Mouse (Mus musculus) spleen, postnatal 4 days (tissue): ENCODE measurements around the gene Dgkd.
"Not testable (repeated sequence)": the region's sequence is repeated elsewhere in the genome, so short reads cannot be mapped to it uniquely, and the experiment has no call there.

Source experiments
- DNase-seq, 2 experiments: peaks; one replicate each; pipeline ENCODE4 v3.0.0; 2022; ENCODE audit warnings: low spot score in 2 of 2

Dgkd gene

GRCm38 (mm10) chr1:87852892-87853600 lies at the start of gene Dgkd:
Gene Dgkd, plus strand, starts transcription at chr1:87853287.
- peak; percentile 79 to 90 for DNase-seq

GRCm38 (mm10) chr1:87803576-87803975 lies 49.5 kb upstream of the Dgkd start, which contains the start of gene Sag:
Gene Sag, plus strand, starts transcription at chr1:87803680.
- no peak for DNase-seq

GRCm38 (mm10) chr1:87807751-87808150 lies 45.3 kb upstream of the Dgkd start:
- no peak for DNase-seq

GRCm38 (mm10) chr1:87811391-87811790 lies 41.7 kb upstream of the Dgkd start:
- no peak for DNase-seq

- DNase-seq, result no peak
Measured at GRCm38 (mm10) chr1:87812061-87812460, 41.0 kb upstream of the Dgkd start.

- no peak for DNase-seq
Measured at GRCm38 (mm10) chr1:87813155-87813554, 39.9 kb upstream of the Dgkd start.

GRCm38 (mm10) chr1:87813681-87814080 lies 39.4 kb upstream of the Dgkd start:
- DNase-seq, result no peak

GRCm38 (mm10) chr1:87824420-87824995 lies 28.6 kb upstream of the Dgkd start:
- DNase-seq, result no peak

GRCm38 (mm10) chr1:87825281-87825680 lies 27.8 kb upstream of the Dgkd start:
- no peak for DNase-seq

- DNase-seq, result no peak
Measured at GRCm38 (mm10) chr1:87825991-87826390, 27.1 kb upstream of the Dgkd start.

GRCm38 (mm10) chr1:87826474-87826873 lies 26.6 kb upstream of the Dgkd start:
- DNase-seq, result no peak

- DNase-seq, result not testable (repeated sequence)
Measured at GRCm38 (mm10) chr1:87827476-87827875, 25.6 kb upstream of the Dgkd start.

GRCm38 (mm10) chr1:87828185-87828584 lies 24.9 kb upstream of the Dgkd start:
- DNase-seq, result peak; percentile 63 to 74

- DNase-seq, result no peak
Measured at GRCm38 (mm10) chr1:87828926-87829580, 24.0 kb upstream of the Dgkd start.

GRCm38 (mm10) chr1:87829621-87830211 lies 23.4 kb upstream of the Dgkd start:
- no peak for DNase-seq

GRCm38 (mm10) chr1:87836453-87836852 lies 16.6 kb upstream of the Dgkd start:
- DNase-seq, result no peak

- no peak for DNase-seq
Measured at GRCm38 (mm10) chr1:87837018-87837417, 16.1 kb upstream of the Dgkd start.

GRCm38 (mm10) chr1:87840411-87841208 lies 12.5 kb upstream of the Dgkd start:
- DNase-seq, result no peak

- peak; percentile 58 to 69 for DNase-seq
Measured at GRCm38 (mm10) chr1:87846801-87847474, 6.1 kb upstream of the Dgkd start.

- no peak for DNase-seq
Measured at GRCm38 (mm10) chr1:87847475-87848168, 5.5 kb upstream of the Dgkd start.
